Mouse (Mus musculus) hindbrain, embryonic 16.5 days (tissue): ENCODE measurements around the gene Anxa6. TPM values are rescaled to one million over a fixed set of nuclear protein-coding genes. Genes with fewer than 3 reads are reported as not detected.

Experiments used
- ATAC-seq: fragments of 200-750 bp; cut with Nextera tagmentation; 2 replicates; pipeline ENCODE4 v1.8.0; 2017; ENCODE audit warnings: moderate TSS enrichment, moderate library complexity
- H3K27ac ChIP-seq: fragments of 300-500 bp; sonication (generic); 2 replicates; pipeline ENCODE4 v1.5.1; 2014; ENCODE audit warnings: low read depth, mild to moderate bottlenecking, control low read depth, low read length, moderate library complexity
- H3K27me3 ChIP-seq: fragments of 300-500 bp; sonication (generic); replicated peaks from 2 replicates; pipeline ENCODE4 v1.6.1; 2014; ENCODE audit warnings: low read length; ENCODE audit not compliant: control insufficient read depth, insufficient read depth
- H3K36me3 ChIP-seq: fragments of 300-500 bp; sonication (generic); 2 replicates; pipeline ENCODE4 v1.6.1; 2014; ENCODE audit warnings: mild to moderate bottlenecking, low read length, moderate library complexity, mixed read lengths; ENCODE audit not compliant: control insufficient read depth, insufficient read depth
- H3K4me1 ChIP-seq: fragments of 300-500 bp; sonication (generic); 2 replicates; pipeline ENCODE4 v1.6.1; 2014; ENCODE audit warnings: low read depth, low read length; ENCODE audit not compliant: control insufficient read depth, insufficient read depth
- H3K4me2 ChIP-seq: fragments of 300-500 bp; sonication (generic); 2 replicates; pipeline ENCODE4 v1.6.1; 2014; ENCODE audit warnings: mild to moderate bottlenecking, low read length, control low read depth, moderate library complexity
- H3K4me3 ChIP-seq: fragments of 300-500 bp; sonication (generic); 2 replicates; pipeline ENCODE4 v1.5.1; 2014; ENCODE audit warnings: mild to moderate bottlenecking, low read length, control low read depth, moderate library complexity
- H3K9ac ChIP-seq: fragments of 300-500 bp; sonication (generic); 2 replicates; pipeline ENCODE4 v1.6.1; 2014; ENCODE audit warnings: low read depth, mild to moderate bottlenecking, control low read depth, low read length, moderate library complexity
- H3K9me3 ChIP-seq: fragments of 300-500 bp; sonication (generic); 2 replicates; pipeline ENCODE4 v1.6.1; 2014; ENCODE audit warnings: mild to moderate bottlenecking, low read length, moderate library complexity; ENCODE audit not compliant: control insufficient read depth
- WGBS: fragments of 180-500 bp; shearing (Covaris S2); extraction: QIAGEN DNeasy Blood & Tissue Kit; methylation state at CpG from one replicate; pipeline ENCODE4 v1.1.7; 2014; 5-methylcytosine and 5-hydroxymethylcytosine counted together
- polyA plus RNA-seq: library from polyadenylated mRNA; unstranded; fragments of >200 nt; fragmentation: Nextera tagmentation; extraction: Ambion mirVana; gene quantifications from 2 replicates; pipeline ENCODE4 v1.2.1, GENCODE M21; 2015

The Anxa6 gene
- polyA plus RNA-seq, 1 experiment from 2014 or later: 72.4 TPM

GRCm38 (mm10) chr11:54988754-54989349 lies 44.4 kb downstream of the Anxa6 start:
- Histone ChIP-seq H3K9ac (no peak overlapping the region), H3K27me3 (no peaks in the 10 kb centered on the region), H3K27ac (no peak overlapping the region), H3K4me1 (no peaks in the 10 kb centered on the region), H3K9me3 (no peaks in the 10 kb centered on the region), H3K4me3 (no peak overlapping the region), H3K4me2 (no peak overlapping the region), H3K36me3 (no peaks in the 10 kb centered on the region)
- no peak for ATAC-seq
- WGBS: 78% methylated on average over 8 of the region's 8 CpGs

GRCm38 (mm10) chr11:54987974-54988373 lies 45.3 kb downstream of the Anxa6 start:
- no peak overlapping the region for H3K27ac ChIP-seq
- H3K4me3 ChIP-seq: no peak overlapping the region
- WGBS: 79% methylated on average over 1 of the region's 1 CpGs
- H3K9me3 ChIP-seq: no peaks in the 10 kb centered on the region
- no peak overlapping the region for H3K9ac ChIP-seq
- H3K4me2 ChIP-seq: no peak overlapping the region
- no peak for ATAC-seq
- no peaks in the 10 kb centered on the region for H3K27me3 ChIP-seq
- no peaks in the 10 kb centered on the region for H3K4me1 ChIP-seq
- H3K36me3 ChIP-seq: no peaks in the 10 kb centered on the region

GRCm38 (mm10) chr11:54985086-54985485 lies 48.2 kb downstream of the Anxa6 start:
- Histone ChIP-seq H3K9ac (no peak overlapping the region), H3K4me2 (no peak overlapping the region), H3K4me3 (no peak overlapping the region), H3K27me3 (no peaks in the 10 kb centered on the region), H3K9me3 (no peaks in the 10 kb centered on the region), H3K36me3 (peaks cover 5% of the 10 kb centered on the region), H3K27ac (no peak overlapping the region), H3K4me1 (no peaks in the 10 kb centered on the region)
- no peak for ATAC-seq
- WGBS: 80% methylated on average over 3 of the region's 3 CpGs

GRCm38 (mm10) chr11:54984581-54984980 lies 48.7 kb downstream of the Anxa6 start:
- Histone ChIP-seq H3K36me3 (peaks cover 5% of the 10 kb centered on the region), H3K9ac (no peak overlapping the region), H3K27ac (no peak overlapping the region), H3K4me2 (no peak overlapping the region), H3K27me3 (no peaks in the 10 kb centered on the region), H3K4me1 (no peaks in the 10 kb centered on the region), H3K9me3 (no peaks in the 10 kb centered on the region), H3K4me3 (no peak overlapping the region)
- WGBS: 57% methylated on average over 4 of the region's 4 CpGs
- peak; percentile 52 for ATAC-seq

GRCm38 (mm10) chr11:54984085-54984484 lies 49.2 kb downstream of the Anxa6 start:
- peaks cover 7% of the 10 kb centered on the region for H3K36me3 ChIP-seq
- 3% methylated on average over 6 of the region's 6 CpGs for WGBS
- no peak overlapping the region for H3K9ac ChIP-seq
- H3K4me2 ChIP-seq: no peak overlapping the region
- H3K4me3 ChIP-seq: no peak overlapping the region
- no peaks in the 10 kb centered on the region for H3K4me1 ChIP-seq
- no peak overlapping the region for H3K27ac ChIP-seq
- ATAC-seq: no peak
- no peaks in the 10 kb centered on the region for H3K27me3 ChIP-seq
- no peaks in the 10 kb centered on the region for H3K9me3 ChIP-seq

- Histone ChIP-seq H3K9ac (no peak overlapping the region), H3K4me2 (no peak overlapping the region), H3K4me3 (no peak overlapping the region), H3K27ac (no peak overlapping the region), H3K4me1 (no peaks in the 10 kb centered on the region), H3K36me3 (peaks cover 9% of the 10 kb centered on the region), H3K27me3 (no peaks in the 10 kb centered on the region), H3K9me3 (no peaks in the 10 kb centered on the region)
- WGBS: 85% methylated on average over 6 of the region's 6 CpGs
- no peak for ATAC-seq
Observed at GRCm38 (mm10) chr11:54982520-54982919, 50.7 kb downstream of the Anxa6 start.

GRCm38 (mm10) chr11:54981630-54982029 lies 51.6 kb downstream of the Anxa6 start:
- Histone ChIP-seq H3K27ac (no peak overlapping the region), H3K4me2 (no peak overlapping the region), H3K4me1 (no peaks in the 10 kb centered on the region), H3K9me3 (no peaks in the 10 kb centered on the region), H3K27me3 (no peaks in the 10 kb centered on the region), H3K9ac (no peak overlapping the region), H3K36me3 (peaks cover 9% of the 10 kb centered on the region), H3K4me3 (no peak overlapping the region)
- ATAC-seq: no peak
- 94% methylated on average over 4 of the region's 4 CpGs for WGBS

- 69% methylated on average over 6 of the region's 6 CpGs for WGBS
- Histone ChIP-seq H3K4me3 (no peak overlapping the region), H3K4me2 (no peak overlapping the region), H3K27ac (no peak overlapping the region), H3K27me3 (no peaks in the 10 kb centered on the region), H3K9ac (no peak overlapping the region), H3K9me3 (no peaks in the 10 kb centered on the region), H3K4me1 (no peaks in the 10 kb centered on the region; the same call in none of the 2 replicates), H3K36me3 (peaks cover 9% of the 10 kb centered on the region)
- no peak for ATAC-seq
Observed at GRCm38 (mm10) chr11:54977385-54977937, 55.8 kb downstream of the Anxa6 start.

GRCm38 (mm10) chr11:54976351-54976750 lies 56.9 kb downstream of the Anxa6 start:
- no peak overlapping the region for H3K9ac ChIP-seq
- H3K27me3 ChIP-seq: no peaks in the 10 kb centered on the region
- 95% methylated on average over 2 of the region's 2 CpGs for WGBS
- H3K27ac ChIP-seq: no peak overlapping the region
- peaks cover 4% of the 10 kb centered on the region; the same call in 1 of the 2 replicates for H3K36me3 ChIP-seq
- no peaks in the 10 kb centered on the region for H3K9me3 ChIP-seq
- no peak for ATAC-seq
- no peak overlapping the region for H3K4me3 ChIP-seq
- H3K4me2 ChIP-seq: no peak overlapping the region
- H3K4me1 ChIP-seq: no peaks in the 10 kb centered on the region; the same call in none of the 2 replicates
